Mouse (Mus musculus) intestine, embryonic 16.5 days (tissue): ENCODE measurements around the gene Pars2. TPM values are rescaled to one million over a fixed set of nuclear protein-coding genes. Genes with fewer than 3 reads are reported as not detected.

Experiments used
- polyA plus RNA-seq: library from polyadenylated mRNA; unstranded; fragments of >200 nt; fragmentation: Nextera tagmentation; extraction: Ambion mirVana; gene quantifications from 2 replicates; pipeline ENCODE4 v1.2.1, GENCODE M21; 2015

Pars2 gene
- polyA plus RNA-seq, 1 experiment from 2014 or later: 15.9 TPM

Other genes with a start within 250 kb of the Pars2 start
- gene Pcsk9, start 186.7 kb upstream of the Pars2 start, polyA plus RNA-seq: 189 TPM in 2 replicates
- gene Bsnd, start 158.8 kb upstream of the Pars2 start, polyA plus RNA-seq: not detected in 2 replicates
- 5.5 and 6.4 TPM in 2 replicates for gene Dhcr24, start 90.0 kb upstream of the Pars2 start, polyA plus RNA-seq
- gene Lexm, start 33.8 kb upstream of the Pars2 start, polyA plus RNA-seq: not detected in 2 replicates
- gene Ttc22, start 28.6 kb upstream of the Pars2 start, polyA plus RNA-seq: 15.1 and 20.1 TPM in 2 replicates
- 76.3 and 80.8 TPM in 2 replicates for gene Ttc4, start 27.9 kb downstream of the Pars2 start, polyA plus RNA-seq
- gene Mroh7, start 79.9 kb downstream of the Pars2 start, polyA plus RNA-seq: 0.20 and 0.22 TPM in 2 replicates
- 0.73 and 1.5 TPM in 2 replicates for gene Fam151a, start 82.8 kb downstream of the Pars2 start, polyA plus RNA-seq
- gene Acot11, start 153.9 kb downstream of the Pars2 start, polyA plus RNA-seq: 18.3 and 21.5 TPM in 2 replicates